Mouse (Mus musculus) midbrain, embryonic 14.5 days (tissue): Measurements from ENCODE around the gene Spsb1. TPM values are rescaled to one million over a fixed set of nuclear protein-coding genes. Genes with fewer than 3 reads are reported as not detected.
A peak's percentile ranks its signal among the peaks of the same experiment; 100 is the strongest.

Experiments used
- ATAC-seq: fragments of 200-750 bp; cut with Nextera tagmentation; 2 replicates; pipeline ENCODE4 v1.8.0; 2017; ENCODE audit warnings: moderate number of reproducible peaks, moderate library complexity; ENCODE audit not compliant: low FRiP score, low TSS enrichment
- DNase-seq: peaks from one replicate; pipeline ENCODE4 v3.0.0-alpha.2; 2015
- H3K27ac ChIP-seq: fragments of 300-500 bp; sonication (generic); replicated peaks from 2 replicates; pipeline ENCODE4 v1.5.1; 2014; ENCODE audit warnings: mild to moderate bottlenecking, low read depth, low read length, moderate library complexity
- H3K27me3 ChIP-seq: fragments of 300-500 bp; sonication (generic); 2 replicates; pipeline ENCODE4 v1.6.1; 2014; ENCODE audit warnings: low read length, control low read depth, mixed read lengths; ENCODE audit not compliant: control insufficient read depth, insufficient read depth
- H3K36me3 ChIP-seq: fragments of 300-500 bp; sonication (generic); 2 replicates; pipeline ENCODE4 v1.6.1; 2014; ENCODE audit warnings: low read length, control low read depth; ENCODE audit not compliant: control insufficient read depth, insufficient read depth
- H3K4me1 ChIP-seq: fragments of 300-500 bp; sonication (generic); 2 replicates; pipeline ENCODE4 v1.6.1; 2014; ENCODE audit warnings: mild to moderate bottlenecking, antibody characterized with exemption, low read length, control low read depth; ENCODE audit not compliant: control insufficient read depth, insufficient read depth
- H3K4me2 ChIP-seq: fragments of 300-500 bp; sonication (generic); 2 replicates; pipeline ENCODE4 v1.6.1; 2014; ENCODE audit warnings: mild to moderate bottlenecking, low read length, moderate library complexity
- H3K4me3 ChIP-seq: fragments of 300-500 bp; sonication (generic); replicated peaks from 2 replicates; pipeline ENCODE4 v1.5.1; 2014; ENCODE audit warnings: low read depth, low read length
- H3K9ac ChIP-seq: fragments of 300-500 bp; sonication (generic); replicated peaks from 2 replicates; pipeline ENCODE4 v1.6.1; 2014; ENCODE audit warnings: mild to moderate bottlenecking, low read length, moderate library complexity
- H3K9me3 ChIP-seq: fragments of 300-500 bp; sonication (generic); 2 replicates; pipeline ENCODE4 v1.6.1; 2016; ENCODE audit warnings: low read length, control low read depth, mixed read lengths; ENCODE audit not compliant: control insufficient read depth
- WGBS: fragments of 180-500 bp; shearing (Covaris S2); extraction: QIAGEN DNeasy Blood & Tissue Kit; methylation state at CpG from one replicate; pipeline ENCODE4 v1.1.7; 2014; 5-methylcytosine and 5-hydroxymethylcytosine counted together
- polyA plus RNA-seq: library from polyadenylated mRNA; unstranded; fragments of >200 nt; fragmentation: Nextera tagmentation; extraction: Ambion mirVana; gene quantifications from 2 replicates; pipeline ENCODE4 v1.2.1, GENCODE M21; 2014

Spsb1 gene
- polyA plus RNA-seq = 3.3 and 4.2 TPM in 2 replicates

DNA sequence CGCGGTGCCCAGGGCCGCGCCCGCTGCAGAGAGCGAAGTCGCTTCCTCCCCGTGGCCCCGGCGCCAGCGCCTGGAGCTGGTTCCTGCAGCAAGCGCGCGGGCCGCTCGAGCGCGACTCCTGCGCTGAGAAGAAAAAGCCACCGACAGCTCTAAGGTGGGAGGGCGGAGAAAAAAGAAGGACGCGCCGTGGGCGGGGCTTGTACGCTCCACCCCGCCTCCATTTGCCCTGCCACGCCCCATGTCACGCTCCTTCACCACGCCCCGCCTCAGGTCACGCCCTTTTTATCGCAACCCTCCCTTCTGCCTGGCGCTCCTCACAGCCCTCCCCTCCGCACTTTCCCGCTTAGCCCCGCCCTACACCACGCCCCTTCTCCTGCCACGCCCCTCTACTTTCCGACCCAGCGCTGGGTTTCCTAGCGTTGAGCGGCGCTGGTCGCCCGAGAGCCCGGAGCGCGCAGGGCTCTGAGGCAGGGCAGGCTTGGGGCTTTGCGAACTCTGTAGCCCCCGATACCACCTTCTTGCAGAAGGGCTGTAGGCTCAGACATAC lies at the start of gene Spsb1:
Spsb1 (minus strand) TSS at position 151 of the 547 bp plus-strand sequence.
- Histone ChIP-seq H3K36me3 (no peaks in the 10 kb centered on the region), H3K9ac (peak within 1 kb of the TSS; percentile 57), H3K4me2 (peak within 1 kb of the TSS; percentile 99), H3K27ac (no peak within 1 kb of the TSS), H3K4me1 (peaks cover 9% of the 10 kb centered on the region; the same call in 1 of the 2 replicates), H3K9me3 (no peaks in the 10 kb centered on the region), H3K4me3 (peak within 1 kb of the TSS; percentile 55), H3K27me3 (peaks cover 52% of the 10 kb centered on the region)
- peak; percentile 89 for DNase-seq
- WGBS = under 1% methylated on average over 50 of the region's 51 CpGs
- peak; percentile 88 for ATAC-seq

GRCm38 (mm10) chr4:150003641-150004040 lies 48.8 kb upstream of the Spsb1 start:
- no peaks in the 10 kb centered on the region for H3K4me1 ChIP-seq

GRCm38 (mm10) chr4:150003021-150003580 lies 48.3 kb upstream of the Spsb1 start:
- Histone ChIP-seq H3K9ac (no peak overlapping the region), H3K27me3 (no peaks in the 10 kb centered on the region), H3K27ac (no peak overlapping the region), H3K4me2 (no peak overlapping the region), H3K4me1 (no peaks in the 10 kb centered on the region), H3K9me3 (no peaks in the 10 kb centered on the region), H3K36me3 (no peaks in the 10 kb centered on the region), H3K4me3 (no peak overlapping the region)
- DNase-seq = no peak
- ATAC-seq = no peak
- WGBS = 85% methylated on average over 7 of the region's 7 CpGs

More at GRCm38 (mm10) chr4:150003641-150004040, 48.8 kb upstream of the Spsb1 start:
- ATAC-seq (no peak), DNase-seq (no peak)
- H3K36me3 ChIP-seq = no peaks in the 10 kb centered on the region
- H3K27ac ChIP-seq = no peak overlapping the region
- no peaks in the 10 kb centered on the region for H3K9me3 ChIP-seq
- H3K27me3 ChIP-seq = no peaks in the 10 kb centered on the region
- 95% methylated on average over 4 of the region's 4 CpGs for WGBS
- no peak overlapping the region for H3K4me2 ChIP-seq
- H3K9ac ChIP-seq = no peak overlapping the region
- H3K4me3 ChIP-seq = no peak overlapping the region

DNA sequence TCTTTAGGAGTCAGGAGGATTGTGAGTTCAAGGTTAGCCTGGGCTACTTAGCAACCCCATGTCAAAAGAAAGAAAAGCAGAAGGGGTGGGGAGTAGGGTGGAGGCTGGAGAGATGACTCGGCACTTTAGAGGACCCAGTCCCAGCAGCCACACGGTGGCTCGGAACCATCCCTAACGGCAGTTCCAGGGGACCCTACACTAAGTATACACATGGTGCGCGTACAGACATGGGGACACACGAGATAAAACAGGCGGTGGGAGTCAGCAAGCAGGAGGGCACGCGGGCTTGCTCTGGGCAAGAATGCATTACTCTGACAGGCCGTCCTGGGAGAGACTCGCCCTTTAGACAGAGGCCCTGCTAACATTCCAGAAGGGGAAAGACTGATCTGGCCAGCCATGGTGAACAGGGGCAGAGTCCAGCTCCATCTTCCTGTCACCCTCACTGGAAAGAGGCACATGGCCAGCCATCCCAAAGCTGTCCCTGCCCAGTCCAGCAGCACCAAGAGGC lies 47.2 kb upstream of the Spsb1 start:
- no peak overlapping the region for H3K4me3 ChIP-seq
- no peaks in the 10 kb centered on the region for H3K4me1 ChIP-seq
- H3K9ac ChIP-seq = no peak overlapping the region
- no peak overlapping the region for H3K27ac ChIP-seq
- no peaks in the 10 kb centered on the region for H3K36me3 ChIP-seq
- no peaks in the 10 kb centered on the region for H3K27me3 ChIP-seq
- no peaks in the 10 kb centered on the region for H3K9me3 ChIP-seq
- ATAC-seq (no peak), DNase-seq (no peak)
- 83% methylated on average over 12 of the region's 12 CpGs for WGBS
- H3K4me2 ChIP-seq = no peak overlapping the region

DNA sequence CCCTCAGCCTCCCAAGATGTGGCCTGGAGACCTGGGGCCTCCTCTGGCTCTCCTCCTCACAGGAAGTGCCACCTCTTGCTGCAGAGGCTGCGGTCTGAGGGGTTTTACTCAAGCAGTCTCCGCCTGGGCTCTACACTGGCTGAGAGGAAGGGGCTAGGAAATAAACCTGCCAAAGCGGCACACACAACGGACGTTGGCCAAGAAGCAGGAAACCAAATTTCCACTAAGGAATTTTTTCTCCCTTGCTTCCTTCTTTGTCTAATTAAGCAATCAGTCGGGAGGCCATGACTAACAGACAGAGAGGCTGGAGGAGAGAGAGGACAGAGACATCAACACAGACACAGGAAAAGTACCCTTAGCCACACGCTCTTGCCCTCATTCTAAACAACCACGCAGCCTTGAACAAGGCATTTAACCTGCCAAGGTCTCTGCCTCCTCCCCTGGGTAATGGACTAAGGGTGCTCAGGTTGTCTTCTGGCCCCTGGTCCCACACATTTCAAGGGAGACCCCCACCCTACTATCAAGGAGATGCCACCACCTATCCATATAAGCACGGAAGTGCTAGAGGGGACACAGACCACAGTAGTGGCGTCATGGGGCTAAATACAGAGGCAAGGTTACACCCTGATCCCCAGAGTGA lies 46.5 kb upstream of the Spsb1 start:
- Histone ChIP-seq H3K9me3 (no peaks in the 10 kb centered on the region), H3K27ac (no peak overlapping the region), H3K4me1 (no peaks in the 10 kb centered on the region), H3K36me3 (no peaks in the 10 kb centered on the region), H3K27me3 (no peaks in the 10 kb centered on the region), H3K4me3 (no peak overlapping the region), H3K4me2 (no peak overlapping the region), H3K9ac (no peak overlapping the region)
- ATAC-seq = no peak
- whole genome bisulfite sequencing = 79% methylated on average over 10 of the region's 10 CpGs
- DNase-seq = no peak

GRCm38 (mm10) chr4:149999931-150000555 lies 45.2 kb upstream of the Spsb1 start:
- Histone ChIP-seq H3K36me3 (no peaks in the 10 kb centered on the region), H3K9ac (no peak overlapping the region), H3K9me3 (no peaks in the 10 kb centered on the region), H3K4me2 (no peak overlapping the region), H3K4me3 (no peak overlapping the region), H3K27ac (no peak overlapping the region), H3K4me1 (no peaks in the 10 kb centered on the region), H3K27me3 (no peaks in the 10 kb centered on the region)
- ATAC-seq = no peak
- no peak for DNase-seq
- WGBS = 89% methylated on average over 15 of the region's 15 CpGs

DNA sequence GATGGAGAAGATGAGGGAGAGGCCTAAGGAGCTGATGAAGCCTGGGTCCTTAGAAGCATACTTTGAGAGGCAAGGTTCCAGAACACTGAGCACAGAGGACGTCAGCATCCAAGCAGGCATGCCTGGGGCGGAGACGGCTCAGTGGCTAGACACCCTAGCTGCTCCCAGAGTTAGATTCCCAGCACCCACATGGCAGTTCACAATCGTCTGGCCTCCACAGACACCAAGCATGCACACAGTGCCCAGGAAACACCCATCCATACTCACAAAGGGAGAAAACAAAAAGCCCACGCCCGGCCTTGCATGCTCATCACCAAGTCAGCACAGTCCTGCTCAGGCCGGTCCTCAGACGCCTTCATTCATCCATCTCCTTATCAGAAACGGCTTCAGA lies 44.7 kb upstream of the Spsb1 start:
- Histone ChIP-seq H3K4me2 (no peak overlapping the region), H3K9ac (no peak overlapping the region), H3K4me3 (no peak overlapping the region), H3K27me3 (no peaks in the 10 kb centered on the region), H3K4me1 (no peaks in the 10 kb centered on the region), H3K9me3 (no peaks in the 10 kb centered on the region), H3K36me3 (no peaks in the 10 kb centered on the region), H3K27ac (no peak overlapping the region)
- WGBS = 53% methylated on average over 9 of the region's 9 CpGs
- DNase-seq (no peak), ATAC-seq (no peak)

GRCm38 (mm10) chr4:149998786-149999509 lies 44.1 kb upstream of the Spsb1 start:
- H3K9ac ChIP-seq = no peak overlapping the region
- H3K27ac ChIP-seq = no peak overlapping the region
- H3K36me3 ChIP-seq = no peaks in the 10 kb centered on the region
- H3K4me3 ChIP-seq = no peak overlapping the region
- no peaks in the 10 kb centered on the region for H3K9me3 ChIP-seq
- 79% methylated on average over 14 of the region's 14 CpGs for WGBS
- H3K4me2 ChIP-seq = no peak overlapping the region
- DNase-seq = no peak
- H3K4me1 ChIP-seq = no peaks in the 10 kb centered on the region
- no peak for ATAC-seq
- no peaks in the 10 kb centered on the region for H3K27me3 ChIP-seq
